Mouse (Mus musculus) forebrain, embryonic 13.5 days (tissue): ENCODE results near the gene Dusp10. TPM values are rescaled to one million over a fixed set of nuclear protein-coding genes. Genes with fewer than 3 reads are reported as not detected.

ENCODE experiments used
- ATAC-seq: fragments of 200-750 bp; cut with Nextera tagmentation; 2 replicates; pipeline ENCODE4 v1.8.0; 2017
- H3K27ac ChIP-seq: fragments of 300-500 bp; sonication (generic); 2 replicates; pipeline ENCODE4 v1.5.1; 2015; ENCODE audit warnings: inconsistent platforms, mild to moderate bottlenecking, moderate library complexity
- H3K27me3 ChIP-seq: fragments of 300-500 bp; sonication (generic); 2 replicates; pipeline ENCODE4 v1.6.1; 2015; ENCODE audit warnings: mild to moderate bottlenecking, inconsistent platforms
- H3K36me3 ChIP-seq: fragments of 300-500 bp; sonication (generic); 2 replicates; pipeline ENCODE4 v1.6.1; 2015; ENCODE audit warnings: mild to moderate bottlenecking, inconsistent platforms; ENCODE audit not compliant: poor library complexity, severe bottlenecking
- H3K4me1 ChIP-seq: fragments of 300-500 bp; sonication (generic); 2 replicates; pipeline ENCODE4 v1.6.1; 2015; ENCODE audit warnings: inconsistent platforms
- H3K4me2 ChIP-seq: fragments of 300-500 bp; sonication (generic); 2 replicates; pipeline ENCODE4 v1.6.1; 2015; ENCODE audit warnings: inconsistent platforms, mild to moderate bottlenecking, moderate library complexity
- H3K4me3 ChIP-seq: fragments of 300-500 bp; sonication (generic); 2 replicates; pipeline ENCODE4 v1.5.1; 2015; ENCODE audit warnings: mild to moderate bottlenecking, inconsistent platforms
- H3K9ac ChIP-seq: fragments of 300-500 bp; sonication (generic); 2 replicates; pipeline ENCODE4 v1.6.1; 2015; ENCODE audit warnings: mild to moderate bottlenecking, inconsistent platforms
- H3K9me3 ChIP-seq: fragments of 300-500 bp; sonication (generic); replicated peaks from 2 replicates; pipeline ENCODE4 v1.6.1; 2016; ENCODE audit warnings: inconsistent platforms
- WGBS: fragments of 180-500 bp; shearing (Covaris S2); methylation state at CpG from one replicate; pipeline ENCODE4 v1.1.7; 2015; 5-methylcytosine and 5-hydroxymethylcytosine counted together
- polyA plus RNA-seq: library from polyadenylated mRNA; unstranded; fragments of >200 nt; fragmentation: Nextera tagmentation; extraction: Ambion mirVana; gene quantifications from 2 replicates; pipeline ENCODE4 v1.2.1, GENCODE M21; 2015

The Dusp10 gene
- polyA plus RNA-seq, 1 experiment from 2014 or later, result 9.7 TPM

- Histone ChIP-seq H3K27ac (no peak overlapping the region), H3K4me3 (no peak overlapping the region), H3K36me3 (no peaks in the 10 kb centered on the region), H3K9ac (no peak overlapping the region), H3K27me3 (no peaks in the 10 kb centered on the region), H3K9me3 (no peaks in the 10 kb centered on the region), H3K4me1 (no peaks in the 10 kb centered on the region), H3K4me2 (no peak overlapping the region)
- ATAC-seq, result no peak
- WGBS, result 90% methylated on average over 3 of the region's 3 CpGs
These were observed 989 bp downstream of the Dusp10 start for GRCm38 (mm10) chr1:184014091-184014490.

GRCm38 (mm10) chr1:184015995-184016730, 3.1 kb downstream of the Dusp10 start:
- Histone ChIP-seq H3K27me3 (no peaks in the 10 kb centered on the region), H3K36me3 (no peaks in the 10 kb centered on the region), H3K4me3 (no peak overlapping the region), H3K4me2 (no peak overlapping the region), H3K9me3 (no peaks in the 10 kb centered on the region), H3K9ac (no peak overlapping the region), H3K4me1 (no peaks in the 10 kb centered on the region), H3K27ac (no peak overlapping the region)
- ATAC-seq, result no peak
- 85% methylated on average over 10 of the region's 10 CpGs for WGBS

- Histone ChIP-seq H3K27ac (no peak overlapping the region), H3K27me3 (no peaks in the 10 kb centered on the region), H3K4me3 (no peak overlapping the region), H3K9me3 (no peaks in the 10 kb centered on the region), H3K36me3 (no peaks in the 10 kb centered on the region), H3K9ac (no peak overlapping the region), H3K4me2 (no peak overlapping the region), H3K4me1 (no peaks in the 10 kb centered on the region)
- ATAC-seq, result no peak
- WGBS, result 87% methylated on average over 2 of the region's 2 CpGs
These were observed 4.5 kb downstream of the Dusp10 start for GRCm38 (mm10) chr1:184017606-184018005.

- ATAC-seq, result no peak
- Histone ChIP-seq H3K4me3 (no peak overlapping the region), H3K4me2 (no peak overlapping the region), H3K36me3 (no peaks in the 10 kb centered on the region), H3K9ac (no peak overlapping the region), H3K4me1 (no peaks in the 10 kb centered on the region), H3K9me3 (no peaks in the 10 kb centered on the region), H3K27me3 (no peaks in the 10 kb centered on the region), H3K27ac (no peak overlapping the region)
- WGBS, result 57% methylated on average over 6 of the region's 6 CpGs
These were observed 6.1 kb downstream of the Dusp10 start for GRCm38 (mm10) chr1:184019042-184019721.

- no peak for ATAC-seq
- H3K27me3 ChIP-seq, result no peaks in the 10 kb centered on the region
- no peak overlapping the region for H3K9ac ChIP-seq
- H3K27ac ChIP-seq, result no peak overlapping the region
- no peaks in the 10 kb centered on the region for H3K36me3 ChIP-seq
- WGBS, result 46% methylated on average over 6 of the region's 6 CpGs
- no peak overlapping the region for H3K4me3 ChIP-seq
- no peak overlapping the region for H3K4me2 ChIP-seq
- H3K4me1 ChIP-seq, result no peaks in the 10 kb centered on the region
- H3K9me3 ChIP-seq, result no peaks in the 10 kb centered on the region
These were observed 6.6 kb downstream of the Dusp10 start for GRCm38 (mm10) chr1:184019722-184020107.

- Histone ChIP-seq H3K4me3 (no peak overlapping the region), H3K27me3 (no peaks in the 10 kb centered on the region), H3K4me2 (no peak overlapping the region), H3K27ac (no peak overlapping the region), H3K9me3 (no peaks in the 10 kb centered on the region), H3K9ac (no peak overlapping the region), H3K36me3 (no peaks in the 10 kb centered on the region), H3K4me1 (no peaks in the 10 kb centered on the region)
- 67% methylated on average over 2 of the region's 2 CpGs for WGBS
- no peak for ATAC-seq
These were observed 10.9 kb downstream of the Dusp10 start for GRCm38 (mm10) chr1:184023971-184024370.

GRCm38 (mm10) chr1:184024631-184025030, 11.5 kb downstream of the Dusp10 start:
- Histone ChIP-seq H3K27me3 (no peaks in the 10 kb centered on the region), H3K4me3 (no peak overlapping the region), H3K9me3 (no peaks in the 10 kb centered on the region), H3K4me1 (no peaks in the 10 kb centered on the region), H3K9ac (no peak overlapping the region), H3K36me3 (no peaks in the 10 kb centered on the region), H3K27ac (no peak overlapping the region), H3K4me2 (no peak overlapping the region)
- ATAC-seq, result no peak
- 95% methylated on average over 2 of the region's 2 CpGs for WGBS

GRCm38 (mm10) chr1:184025079-184025478, 12.0 kb downstream of the Dusp10 start:
- H3K9ac ChIP-seq, result no peak overlapping the region
- no peaks in the 10 kb centered on the region for H3K4me1 ChIP-seq
- H3K4me2 ChIP-seq, result no peak overlapping the region
- no peak overlapping the region for H3K4me3 ChIP-seq
- 93% methylated on average over 5 of the region's 5 CpGs for WGBS
- no peaks in the 10 kb centered on the region for H3K9me3 ChIP-seq
- no peaks in the 10 kb centered on the region for H3K36me3 ChIP-seq
- no peak for ATAC-seq
- H3K27ac ChIP-seq, result no peak overlapping the region
- no peaks in the 10 kb centered on the region for H3K27me3 ChIP-seq

GRCm38 (mm10) chr1:184027039-184027438, 13.9 kb downstream of the Dusp10 start:
- H3K36me3 ChIP-seq, result no peaks in the 10 kb centered on the region
- H3K4me3 ChIP-seq, result no peak overlapping the region
- H3K9ac ChIP-seq, result no peak overlapping the region
- no peak overlapping the region for H3K4me2 ChIP-seq
- ATAC-seq, result no peak
- no peaks in the 10 kb centered on the region for H3K9me3 ChIP-seq
- no peaks in the 10 kb centered on the region for H3K27me3 ChIP-seq
- peaks cover 6% of the 10 kb centered on the region; the same call in 1 of the 2 replicates for H3K4me1 ChIP-seq
- 96% methylated on average over 3 of the region's 3 CpGs for WGBS
- H3K27ac ChIP-seq, result no peak overlapping the region

GRCm38 (mm10) chr1:184030070-184030802, 17.1 kb downstream of the Dusp10 start:
- Histone ChIP-seq H3K9ac (no peak overlapping the region), H3K36me3 (no peaks in the 10 kb centered on the region), H3K9me3 (no peaks in the 10 kb centered on the region), H3K4me3 (no peak overlapping the region), H3K27ac (no peak overlapping the region), H3K27me3 (no peaks in the 10 kb centered on the region), H3K4me1 (peaks cover 20% of the 10 kb centered on the region), H3K4me2 (no peak overlapping the region)
- no peak for ATAC-seq
- WGBS, result 93% methylated on average over 8 of the region's 8 CpGs

GRCm38 (mm10) chr1:184032682-184033389, 19.7 kb downstream of the Dusp10 start:
- peak overlapping the region; percentile 96 for H3K27ac ChIP-seq
- H3K27me3 ChIP-seq, result no peaks in the 10 kb centered on the region
- no peak for ATAC-seq
- H3K36me3 ChIP-seq, result 0 out of 2 replicates have a peak, but pooled peaks cover 11% of the 10 kb centered on the region
- WGBS, result 16% methylated on average over 19 of the region's 19 CpGs
- peak overlapping the region; percentile 88 for H3K4me2 ChIP-seq
- H3K9ac ChIP-seq, result peak overlapping the region; percentile 83
- peaks cover 45% of the 10 kb centered on the region for H3K4me1 ChIP-seq
- H3K9me3 ChIP-seq, result no peaks in the 10 kb centered on the region
- peak overlapping the region; percentile 68 for H3K4me3 ChIP-seq
